Mouse (Mus musculus) ovary, adult 2 months (tissue): ENCODE measurements around the gene Zfp219. TPM values are rescaled to one million over a fixed set of nuclear protein-coding genes. Genes with fewer than 3 reads are reported as not detected.

ENCODE experiments used
- polyA plus RNA-seq: library from polyadenylated mRNA; depleted of rRNA; stranded (reverse); fragments of >200 nt; gene quantifications from 2 replicates; pipeline ENCODE4 v1.2.3, GENCODE M21; 2012; rRNA removed

The Zfp219 gene
- polyA plus RNA-seq = 148 and 152 TPM in 2 replicates

GRCm38 (mm10) chr14:52020486-52021137 is at the start of gene Zfp219:
TSS of gene Zfp219 (minus strand) at chr14:52020733.

GRCm38 (mm10) chr14:52042359-52042758 is 21.8 kb upstream of the Zfp219 start, which contains the start of gene Olfr221:
TSS of gene Olfr221 (minus strand) at chr14:52042459.

GRCm38 (mm10) chr14:52015445-52016100 is 5.0 kb downstream of the Zfp219 start, which contains the start of gene Tmem253:
TSS of gene Tmem253 (plus strand) at chr14:52015658.

GRCm38 (mm10) chr14:51984247-51985231 is 36.0 kb downstream of the Zfp219 start, which contains the start of gene Arhgef40:
TSS of gene Arhgef40 (plus strand) at chr14:51984719.

Other genes starting within 250 kb of the Zfp219 start
- not detected in 2 replicates for gene Ang4, start 247.1 kb downstream of the Zfp219 start, polyA plus RNA-seq
- gene AY358078, start 220.7 kb downstream of the Zfp219 start, polyA plus RNA-seq = not detected in 2 replicates
- not detected in 2 replicates for gene Ear6, start 167.0 kb downstream of the Zfp219 start, polyA plus RNA-seq
- 35.0 and 38.5 TPM in 2 replicates for gene Mettl17, start 135.9 kb downstream of the Zfp219 start, polyA plus RNA-seq
- 1.2 and 1.5 TPM in 2 replicates for gene Slc39a2, start 127.8 kb downstream of the Zfp219 start, polyA plus RNA-seq
- 264 and 278 TPM in 2 replicates for gene Ndrg2, start 106.6 kb downstream of the Zfp219 start, polyA plus RNA-seq
- not detected in 2 replicates for gene Tppp2, start 102.3 kb downstream of the Zfp219 start, polyA plus RNA-seq
- gene Rnase13, start 98.0 kb downstream of the Zfp219 start, polyA plus RNA-seq = 0.15 and 0.18 TPM in 2 replicates
- 86.4 and 98.6 TPM in 2 replicates for gene Arhgef40, start 36.0 kb downstream of the Zfp219 start, polyA plus RNA-seq
- gene Tmem253, start 5.1 kb downstream of the Zfp219 start, polyA plus RNA-seq = 0.50 and 0.54 TPM in 2 replicates
- gene Olfr221, start 21.7 kb upstream of the Zfp219 start, polyA plus RNA-seq = not detected in 2 replicates
- gene Hnrnpc, start 83.3 kb upstream of the Zfp219 start, polyA plus RNA-seq = 53.7 and 58.5 TPM in 2 replicates
- gene Rpgrip1, start 90.0 kb upstream of the Zfp219 start, polyA plus RNA-seq = 0.89 and 1.6 TPM in 2 replicates
- gene Supt16, start 176.7 kb upstream of the Zfp219 start, polyA plus RNA-seq = 6.7 and 7.7 TPM in 2 replicates
- 33.0 and 40.8 TPM in 2 replicates for gene Chd8, start 237.0 kb upstream of the Zfp219 start, polyA plus RNA-seq